Mouse (Mus musculus) hindbrain, embryonic 13.5 days (tissue): ENCODE measurements around the gene Gm43518. TPM values are rescaled to one million over a fixed set of nuclear protein-coding genes. Genes with fewer than 3 reads are reported as not detected.

Experiments
- ATAC-seq: fragments of 200-750 bp; cut with Nextera tagmentation; 2 replicates; pipeline ENCODE4 v1.8.0; 2017; ENCODE audit warnings: moderate TSS enrichment; ENCODE audit not compliant: low FRiP score
- H3K27ac ChIP-seq: fragments of 300-500 bp; sonication (generic); 2 replicates; pipeline ENCODE4 v1.5.1; 2015; ENCODE audit warnings: inconsistent platforms, mild to moderate bottlenecking, moderate library complexity
- H3K27me3 ChIP-seq: fragments of 300-500 bp; sonication (generic); 2 replicates; pipeline ENCODE4 v1.6.1; 2015; ENCODE audit warnings: mild to moderate bottlenecking, inconsistent platforms
- H3K36me3 ChIP-seq: fragments of 300-500 bp; sonication (generic); 2 replicates; pipeline ENCODE4 v1.6.1; 2015; ENCODE audit warnings: mild to moderate bottlenecking, inconsistent platforms
- H3K4me1 ChIP-seq: fragments of 300-500 bp; sonication (generic); replicated peaks from 2 replicates; pipeline ENCODE4 v1.6.1; 2015; ENCODE audit warnings: inconsistent platforms
- H3K4me2 ChIP-seq: fragments of 300-500 bp; sonication (generic); 2 replicates; pipeline ENCODE4 v1.6.1; 2015; ENCODE audit warnings: inconsistent platforms, mild to moderate bottlenecking, moderate library complexity
- H3K4me3 ChIP-seq: fragments of 300-500 bp; sonication (generic); 2 replicates; pipeline ENCODE4 v1.5.1; 2015; ENCODE audit warnings: mild to moderate bottlenecking, inconsistent platforms
- H3K9ac ChIP-seq: fragments of 300-500 bp; sonication (generic); 2 replicates; pipeline ENCODE4 v1.6.1; 2015; ENCODE audit warnings: mild to moderate bottlenecking, inconsistent platforms
- H3K9me3 ChIP-seq: fragments of 300-500 bp; sonication (generic); 2 replicates; pipeline ENCODE4 v1.6.1; 2016; ENCODE audit warnings: inconsistent platforms
- WGBS: fragments of 180-500 bp; shearing (Covaris S2); methylation state at CpG from one replicate; pipeline ENCODE4 v1.1.7; 2015; 5-methylcytosine and 5-hydroxymethylcytosine counted together
- polyA plus RNA-seq: library from polyadenylated mRNA; unstranded; fragments of >200 nt; fragmentation: Nextera tagmentation; extraction: Ambion mirVana; gene quantifications from 2 replicates; pipeline ENCODE4 v1.2.1, GENCODE M21; 2015

The Gm43518 gene
- polyA plus RNA-seq: 5.6 and 5.8 TPM in 2 replicates

GRCm38 (mm10) chr5:123927118-123927517 lies at the start of gene Gm43518:
Gene Gm43518 (plus strand): TSS chr5:123927418.
- WGBS: 96% methylated on average over 9 of the region's 9 CpGs

GRCm38 (mm10) chr5:123878056-123878455 lies 49.2 kb upstream of the Gm43518 start:
- Histone ChIP-seq H3K4me1 (peaks cover 8% of the 10 kb centered on the region; the same call in 1 of the 2 replicates), H3K9me3 (no peaks in the 10 kb centered on the region), H3K36me3 (no peaks in the 10 kb centered on the region), H3K9ac (no peak overlapping the region), H3K27ac (no peak overlapping the region), H3K4me3 (no peak overlapping the region), H3K27me3 (no peaks in the 10 kb centered on the region), H3K4me2 (peak overlapping the region; percentile 8; the same call in 1 of the 2 replicates)
- WGBS: 75% methylated on average over 14 of the region's 14 CpGs
- no peak for ATAC-seq

More at GRCm38 (mm10) chr5:123927118-123927517, at the start of gene Gm43518:
- Histone ChIP-seq H3K4me1 (peaks cover 4% of the 10 kb centered on the region), H3K9me3 (no peaks in the 10 kb centered on the region), H3K27ac (no peak within 1 kb of the TSS), H3K36me3 (peaks cover 68% of the 10 kb centered on the region), H3K4me3 (no peak within 1 kb of the TSS), H3K4me2 (no peak within 1 kb of the TSS), H3K9ac (no peak within 1 kb of the TSS), H3K27me3 (no peaks in the 10 kb centered on the region)
- ATAC-seq: no peak

GRCm38 (mm10) chr5:123879928-123880327 lies 47.3 kb upstream of the Gm43518 start, which contains the start of gene Hcar1:
Gene Hcar1 (minus strand): TSS chr5:123880020.
- H3K4me2 ChIP-seq: no peak within 1 kb of the TSS
- 76% methylated on average over 12 of the region's 12 CpGs for WGBS
- no peak for ATAC-seq
- H3K36me3 ChIP-seq: no peaks in the 10 kb centered on the region
- no peaks in the 10 kb centered on the region for H3K27me3 ChIP-seq
- H3K4me3 ChIP-seq: no peak within 1 kb of the TSS
- H3K4me1 ChIP-seq: peaks cover 8% of the 10 kb centered on the region; the same call in 1 of the 2 replicates
- 0 out of 2 replicates have a peak within 1 kb of the TSS, but pooled peaks have one; percentile 40 for H3K27ac ChIP-seq
- H3K9me3 ChIP-seq: no peaks in the 10 kb centered on the region
- no peak within 1 kb of the TSS for H3K9ac ChIP-seq

GRCm38 (mm10) chr5:123880778-123881177 lies 46.4 kb upstream of the Gm43518 start:
- WGBS: 83% methylated on average over 14 of the region's 14 CpGs

GRCm38 (mm10) chr5:123883891-123884290 lies 43.3 kb upstream of the Gm43518 start:
- Histone ChIP-seq H3K9ac (no peak overlapping the region), H3K9me3 (no peaks in the 10 kb centered on the region), H3K4me1 (peaks cover 8% of the 10 kb centered on the region; the same call in 1 of the 2 replicates), H3K4me2 (no peak overlapping the region), H3K36me3 (no peaks in the 10 kb centered on the region), H3K4me3 (no peak overlapping the region), H3K27ac (no peak overlapping the region), H3K27me3 (no peaks in the 10 kb centered on the region)
- WGBS: 82% methylated on average over 7 of the region's 7 CpGs
- ATAC-seq: no peak

More at GRCm38 (mm10) chr5:123880778-123881177, 46.4 kb upstream of the Gm43518 start:
- Histone ChIP-seq H3K9ac (no peak overlapping the region), H3K27ac (no peak overlapping the region), H3K4me1 (peaks cover 8% of the 10 kb centered on the region; the same call in 1 of the 2 replicates), H3K4me3 (no peak overlapping the region), H3K27me3 (no peaks in the 10 kb centered on the region), H3K36me3 (no peaks in the 10 kb centered on the region), H3K9me3 (no peaks in the 10 kb centered on the region), H3K4me2 (no peak overlapping the region)
- no peak for ATAC-seq

- H3K27me3 ChIP-seq: no peaks in the 10 kb centered on the region
- H3K4me3 ChIP-seq: no peak overlapping the region
- no peak for ATAC-seq
- no peaks in the 10 kb centered on the region for H3K9me3 ChIP-seq
- H3K27ac ChIP-seq: no peak overlapping the region
- H3K4me2 ChIP-seq: no peak overlapping the region
- H3K36me3 ChIP-seq: no peaks in the 10 kb centered on the region
- H3K4me1 ChIP-seq: peaks cover 8% of the 10 kb centered on the region; the same call in 1 of the 2 replicates
- H3K9ac ChIP-seq: no peak overlapping the region
- 85% methylated on average over 10 of the region's 10 CpGs for WGBS
These were observed 42.9 kb upstream of the Gm43518 start for GRCm38 (mm10) chr5:123884332-123884731.

- Histone ChIP-seq H3K9me3 (no peaks in the 10 kb centered on the region), H3K27ac (no peak overlapping the region), H3K4me3 (no peak overlapping the region), H3K27me3 (no peaks in the 10 kb centered on the region), H3K9ac (no peak overlapping the region), H3K36me3 (no peaks in the 10 kb centered on the region), H3K4me1 (no peaks in the 10 kb centered on the region), H3K4me2 (no peak overlapping the region)
- 81% methylated on average over 3 of the region's 3 CpGs for WGBS
- ATAC-seq: no peak
These were observed 40.9 kb upstream of the Gm43518 start for GRCm38 (mm10) chr5:123886365-123886764.

- Histone ChIP-seq H3K4me1 (no peaks in the 10 kb centered on the region), H3K9me3 (no peaks in the 10 kb centered on the region), H3K4me2 (no peak overlapping the region), H3K4me3 (no peak overlapping the region), H3K9ac (no peak overlapping the region), H3K27ac (no peak overlapping the region), H3K36me3 (no peaks in the 10 kb centered on the region), H3K27me3 (no peaks in the 10 kb centered on the region)
- WGBS: 80% methylated on average over 2 of the region's 2 CpGs
- ATAC-seq: no peak
These were observed 36.9 kb upstream of the Gm43518 start for GRCm38 (mm10) chr5:123890312-123890711.

- no peak for ATAC-seq
- 80% methylated on average over 5 of the region's 5 CpGs for WGBS
These were observed 36.2 kb upstream of the Gm43518 start for GRCm38 (mm10) chr5:123890987-123891386.

GRCm38 (mm10) chr5:123891669-123892068 lies 35.5 kb upstream of the Gm43518 start:
- no peaks in the 10 kb centered on the region for H3K36me3 ChIP-seq
- H3K4me3 ChIP-seq: no peak overlapping the region
- ATAC-seq: no peak
- H3K27ac ChIP-seq: no peak overlapping the region
- no peaks in the 10 kb centered on the region for H3K9me3 ChIP-seq
- 60% methylated on average over 6 of the region's 6 CpGs for WGBS
- H3K4me2 ChIP-seq: no peak overlapping the region
- H3K27me3 ChIP-seq: no peaks in the 10 kb centered on the region
- H3K4me1 ChIP-seq: no peaks in the 10 kb centered on the region
- H3K9ac ChIP-seq: no peak overlapping the region

More at GRCm38 (mm10) chr5:123890987-123891386, 36.2 kb upstream of the Gm43518 start:
- Histone ChIP-seq H3K4me1 (no peaks in the 10 kb centered on the region), H3K4me2 (no peak overlapping the region), H3K9ac (no peak overlapping the region), H3K9me3 (no peaks in the 10 kb centered on the region), H3K27ac (no peak overlapping the region), H3K4me3 (no peak overlapping the region), H3K36me3 (no peaks in the 10 kb centered on the region), H3K27me3 (no peaks in the 10 kb centered on the region)

GRCm38 (mm10) chr5:123893520-123893919 lies 33.7 kb upstream of the Gm43518 start:
- Histone ChIP-seq H3K36me3 (no peaks in the 10 kb centered on the region), H3K9me3 (no peaks in the 10 kb centered on the region), H3K4me3 (no peak overlapping the region), H3K9ac (no peak overlapping the region), H3K27ac (no peak overlapping the region), H3K4me2 (no peak overlapping the region), H3K4me1 (no peaks in the 10 kb centered on the region), H3K27me3 (no peaks in the 10 kb centered on the region)
- 92% methylated on average over 5 of the region's 5 CpGs for WGBS
- ATAC-seq: no peak

- Histone ChIP-seq H3K4me2 (no peak overlapping the region), H3K27me3 (no peaks in the 10 kb centered on the region), H3K4me1 (no peaks in the 10 kb centered on the region), H3K27ac (no peak overlapping the region), H3K9me3 (no peaks in the 10 kb centered on the region), H3K36me3 (no peaks in the 10 kb centered on the region), H3K4me3 (no peak overlapping the region), H3K9ac (no peak overlapping the region)
- 88% methylated on average over 11 of the region's 11 CpGs for WGBS
- no peak for ATAC-seq
These were observed 30.8 kb upstream of the Gm43518 start for GRCm38 (mm10) chr5:123896395-123896794.

- Histone ChIP-seq H3K27me3 (no peaks in the 10 kb centered on the region), H3K36me3 (no peaks in the 10 kb centered on the region), H3K9me3 (no peaks in the 10 kb centered on the region), H3K9ac (no peak overlapping the region), H3K4me2 (no peak overlapping the region), H3K4me1 (no peaks in the 10 kb centered on the region), H3K4me3 (no peak overlapping the region), H3K27ac (no peak overlapping the region)
- 85% methylated on average over 13 of the region's 13 CpGs for WGBS
- ATAC-seq: no peak
These were observed 29.9 kb upstream of the Gm43518 start for GRCm38 (mm10) chr5:123897352-123897751.
